Mouse (Mus musculus) midbrain, embryonic 11.5 days (tissue): ENCODE results near the gene Zswim3. TPM values are rescaled to one million over a fixed set of nuclear protein-coding genes. Genes with fewer than 3 reads are reported as not detected.

Experiments used
- ATAC-seq: fragments of 200-750 bp; cut with Nextera tagmentation; 2 replicates; pipeline ENCODE4 v1.8.0; 2017; ENCODE audit warnings: moderate TSS enrichment, moderate library complexity; ENCODE audit not compliant: low FRiP score
- DNase-seq: peaks from one replicate; pipeline ENCODE4 v3.0.0; 2015; ENCODE audit warnings: low spot score; ENCODE audit errors: missing footprints
- H3K27ac ChIP-seq: fragments of 300-500 bp; sonication (generic); 2 replicates; pipeline ENCODE4 v1.5.1; 2014; ENCODE audit warnings: low read depth, low read length
- H3K27me3 ChIP-seq: fragments of 300-500 bp; sonication (generic); 2 replicates; pipeline ENCODE4 v1.6.1; 2014; ENCODE audit warnings: mild to moderate bottlenecking, low read length, moderate library complexity, mixed read lengths; ENCODE audit not compliant: control insufficient read depth, insufficient read depth
- H3K36me3 ChIP-seq: fragments of 300-500 bp; sonication (generic); 2 replicates; pipeline ENCODE4 v1.6.1; 2014; ENCODE audit warnings: mild to moderate bottlenecking, low read length, moderate library complexity, mixed read lengths; ENCODE audit not compliant: control insufficient read depth, insufficient read depth
- H3K4me1 ChIP-seq: fragments of 300-500 bp; sonication (generic); 2 replicates; pipeline ENCODE4 v1.6.1; 2014; ENCODE audit warnings: low read length; ENCODE audit not compliant: control insufficient read depth, insufficient read depth
- H3K4me2 ChIP-seq: fragments of 300-500 bp; sonication (generic); 2 replicates; pipeline ENCODE4 v1.6.1; 2014; ENCODE audit warnings: mild to moderate bottlenecking, moderate library complexity
- H3K4me3 ChIP-seq: fragments of 300-500 bp; sonication (generic); 2 replicates; pipeline ENCODE4 v1.5.1; 2014; ENCODE audit warnings: low read depth, low read length
- H3K9ac ChIP-seq: fragments of 300-500 bp; sonication (generic); 2 replicates; pipeline ENCODE4 v1.6.1; 2014; ENCODE audit warnings: low read length
- H3K9me3 ChIP-seq: fragments of 300-500 bp; sonication (generic); 2 replicates; pipeline ENCODE4 v1.6.1; 2016; ENCODE audit warnings: low read length; ENCODE audit not compliant: control insufficient read depth
- WGBS: fragments of 180-500 bp; shearing (Covaris S2); extraction: QIAGEN DNeasy Blood & Tissue Kit; methylation state at CpG from one replicate; pipeline ENCODE4 v1.1.7; 2014; 5-methylcytosine and 5-hydroxymethylcytosine counted together
- polyA plus RNA-seq: library from polyadenylated mRNA; unstranded; fragments of >200 nt; fragmentation: Nextera tagmentation; extraction: Ambion mirVana; gene quantifications from 2 replicates; pipeline ENCODE4 v1.2.1, GENCODE M21; 2014

Gene Zswim3
- polyA plus RNA-seq, 1 experiment from 2014 or later: 11.4 TPM

DNA sequence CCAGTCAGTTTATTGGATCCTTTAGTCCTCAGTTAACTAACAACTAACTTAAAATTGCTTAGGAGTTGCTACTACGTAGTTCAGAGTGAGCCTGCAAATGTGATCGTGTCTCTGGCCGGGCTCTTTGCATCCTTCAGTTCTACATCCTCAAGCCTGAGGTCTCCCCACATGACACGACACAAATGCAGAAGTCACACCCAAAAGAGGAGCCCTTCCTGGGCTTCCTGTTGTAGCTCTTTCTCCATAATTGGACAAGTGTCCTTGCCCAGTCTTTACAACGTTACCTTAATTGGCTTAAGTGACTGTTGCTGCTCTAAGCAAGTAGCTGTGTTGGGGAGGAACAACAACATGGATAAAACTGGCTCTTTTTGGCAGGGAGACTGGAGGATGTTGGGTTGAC, 10.4 kb downstream of the Zswim3 start:
- ATAC-seq: no peak
- DNase-seq: no peak
- H3K4me2 ChIP-seq: no peak overlapping the region
- H3K27ac ChIP-seq: no peak overlapping the region
- H3K4me1 ChIP-seq: no peaks in the 10 kb centered on the region
- WGBS: 89% methylated on average over 5 of the region's 5 CpGs
- no peak overlapping the region for H3K4me3 ChIP-seq
- no peaks in the 10 kb centered on the region for H3K27me3 ChIP-seq
- H3K9me3 ChIP-seq: no peaks in the 10 kb centered on the region
- no peaks in the 10 kb centered on the region for H3K36me3 ChIP-seq
- no peak overlapping the region for H3K9ac ChIP-seq

DNA sequence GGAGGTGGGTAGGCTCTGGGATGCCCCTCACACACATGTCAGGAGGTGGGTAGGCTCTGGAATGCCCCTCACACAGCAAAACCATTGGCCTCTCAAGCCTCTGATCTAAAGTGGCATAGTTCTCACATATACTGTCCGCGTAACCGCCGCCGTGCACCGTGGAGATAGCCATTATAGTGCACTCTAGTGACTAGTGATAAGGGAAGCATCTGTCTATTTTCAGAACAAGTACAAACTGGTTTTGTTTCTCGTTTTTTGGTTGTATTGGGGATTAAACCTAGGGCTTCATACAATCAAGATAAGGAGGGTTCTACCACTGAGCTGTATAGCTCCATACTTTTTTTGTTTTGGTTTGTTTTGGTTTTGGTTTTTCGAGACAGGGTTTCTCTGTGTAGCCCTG, 10.9 kb downstream of the Zswim3 start:
- no peak overlapping the region for H3K27ac ChIP-seq
- no peaks in the 10 kb centered on the region for H3K36me3 ChIP-seq
- no peak overlapping the region for H3K4me2 ChIP-seq
- no peaks in the 10 kb centered on the region for H3K27me3 ChIP-seq
- DNase-seq: no peak
- no peak for ATAC-seq
- no peak overlapping the region for H3K9ac ChIP-seq
- H3K4me3 ChIP-seq: no peak overlapping the region
- 92% methylated on average over 8 of the region's 8 CpGs for WGBS
- no peaks in the 10 kb centered on the region for H3K4me1 ChIP-seq
- H3K9me3 ChIP-seq: no peaks in the 10 kb centered on the region

DNA sequence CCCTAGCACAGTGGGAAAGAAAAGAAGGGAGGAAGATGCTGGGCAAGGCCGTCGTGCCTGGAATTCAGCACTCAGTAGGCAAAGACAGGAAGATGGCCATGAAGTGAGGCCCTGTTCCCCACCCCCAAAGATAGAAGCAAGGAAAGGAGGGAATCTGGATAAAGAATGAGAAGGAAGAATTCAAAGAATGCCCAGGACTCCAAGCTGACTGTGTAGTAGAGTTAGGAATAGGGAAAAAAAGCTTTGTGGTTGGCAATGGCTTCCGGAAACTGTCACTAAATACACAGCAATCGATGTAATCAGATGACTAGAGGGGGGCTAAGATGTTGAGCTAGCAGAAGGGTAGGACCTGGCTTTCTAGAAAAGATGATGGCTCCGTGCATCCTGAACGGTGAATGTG, 12.3 kb downstream of the Zswim3 start:
- WGBS: 83% methylated on average over 6 of the region's 6 CpGs
- ATAC-seq: no peak
- Histone ChIP-seq H3K4me1 (peaks cover 2% of the 10 kb centered on the region; the same call in 1 of the 2 replicates), H3K9ac (no peak overlapping the region), H3K9me3 (no peaks in the 10 kb centered on the region), H3K27me3 (no peaks in the 10 kb centered on the region), H3K36me3 (no peaks in the 10 kb centered on the region), H3K27ac (no peak overlapping the region), H3K4me3 (no peak overlapping the region), H3K4me2 (no peak overlapping the region)
- DNase-seq: no peak

DNA sequence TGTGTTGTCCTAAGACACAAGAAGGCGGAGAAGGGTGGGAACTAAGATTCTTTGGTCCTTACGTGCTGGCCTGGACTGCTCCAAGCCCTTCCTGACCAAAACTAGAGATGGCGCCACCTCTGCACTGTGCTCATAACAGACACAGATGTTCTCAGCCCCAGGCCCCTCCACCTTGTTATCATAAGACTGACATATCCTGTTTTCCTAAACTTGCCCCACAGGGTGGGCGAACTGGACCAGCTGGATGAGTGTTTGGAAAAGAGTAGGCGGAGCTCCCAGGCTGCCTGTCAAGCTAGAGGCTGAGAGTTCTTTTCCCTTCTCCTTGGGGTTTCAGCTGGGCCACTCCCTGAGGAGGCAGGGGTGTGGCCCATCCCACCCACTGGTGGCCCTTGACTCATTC, 12.8 kb downstream of the Zswim3 start:
- ATAC-seq (no peak), DNase-seq (no peak)
- Histone ChIP-seq H3K9ac (no peak overlapping the region), H3K9me3 (no peaks in the 10 kb centered on the region), H3K4me2 (no peak overlapping the region), H3K36me3 (no peaks in the 10 kb centered on the region), H3K4me3 (no peak overlapping the region), H3K27ac (no peak overlapping the region), H3K27me3 (no peaks in the 10 kb centered on the region), H3K4me1 (peaks cover 6% of the 10 kb centered on the region; the same call in 1 of the 2 replicates)
- 77% methylated on average over 5 of the region's 5 CpGs for WGBS

DNA sequence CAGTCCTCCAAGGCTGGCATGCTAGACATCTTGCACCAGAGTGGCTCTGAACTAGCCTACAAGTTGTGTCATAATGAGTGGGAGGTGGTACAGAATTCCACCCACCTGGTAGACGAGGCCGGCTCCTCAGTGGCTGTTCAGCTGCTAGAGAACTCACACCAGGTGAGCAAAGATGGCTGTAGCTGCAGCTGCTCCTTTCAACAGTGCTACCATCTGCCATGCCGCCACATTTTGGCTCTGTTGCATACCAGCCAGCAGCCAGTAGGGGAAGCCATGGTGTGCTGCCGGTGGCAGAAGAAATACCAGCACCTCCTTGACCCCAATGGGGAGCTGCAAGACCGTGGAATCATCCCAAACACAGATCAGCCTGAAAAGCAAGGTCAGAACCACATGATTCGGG, 16.2 kb downstream of the Zswim3 start:
- no peaks in the 10 kb centered on the region for H3K9me3 ChIP-seq
- H3K4me3 ChIP-seq: no peak overlapping the region
- H3K4me1 ChIP-seq: peaks cover 9% of the 10 kb centered on the region; the same call in 1 of the 2 replicates
- H3K36me3 ChIP-seq: peaks cover 12% of the 10 kb centered on the region
- no peak overlapping the region for H3K4me2 ChIP-seq
- no peak overlapping the region for H3K27ac ChIP-seq
- H3K9ac ChIP-seq: no peak overlapping the region
- ATAC-seq: no peak
- no peak for DNase-seq
- 87% methylated on average over 6 of the region's 6 CpGs for WGBS
- H3K27me3 ChIP-seq: no peaks in the 10 kb centered on the region

DNA sequence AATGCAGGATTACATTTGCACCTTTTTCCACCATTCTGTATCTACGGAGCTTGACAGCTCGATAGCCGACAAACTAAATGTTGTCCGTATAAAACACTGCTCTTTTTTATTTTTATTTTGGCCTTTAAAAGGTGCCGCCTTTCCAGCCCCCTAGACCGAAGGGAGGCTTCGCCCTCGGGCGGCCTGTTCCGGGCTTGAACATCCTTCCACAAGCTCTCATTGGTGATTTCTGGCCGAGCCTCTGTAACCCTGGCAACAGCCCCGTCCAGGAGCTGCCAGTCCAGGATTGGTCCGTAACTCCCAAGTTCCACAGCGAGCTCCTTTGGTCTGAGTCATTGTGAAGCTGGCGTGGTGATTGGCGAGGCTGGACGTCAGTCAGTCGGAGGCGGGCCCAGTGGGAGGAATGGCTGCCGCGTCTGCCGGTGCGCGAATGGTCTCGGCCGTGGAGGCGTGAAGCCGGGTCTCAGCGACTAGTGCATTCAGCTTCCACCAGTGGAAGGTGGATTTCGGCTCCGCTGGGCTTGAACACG, 17.8 kb downstream of the Zswim3 start, which contains the start of gene Zswim1:
Zswim1 (plus strand) TSS at position 51 of the 530 bp plus-strand sequence.
- H3K4me2 ChIP-seq: peak within 1 kb of the TSS; percentile 65
- peak; percentile 99 for ATAC-seq
- H3K4me1 ChIP-seq: peaks cover 9% of the 10 kb centered on the region; the same call in 1 of the 2 replicates
- no peaks in the 10 kb centered on the region for H3K9me3 ChIP-seq
- peak; percentile 100 for DNase-seq
- H3K27me3 ChIP-seq: no peaks in the 10 kb centered on the region
- H3K27ac ChIP-seq: peak within 1 kb of the TSS; percentile 71; the same call in 1 of the 2 replicates
- peak within 1 kb of the TSS; percentile 83 for H3K9ac ChIP-seq
- peak within 1 kb of the TSS; percentile 78 for H3K4me3 ChIP-seq
- WGBS: 1% methylated on average over 32 of the region's 32 CpGs
- peaks cover 18% of the 10 kb centered on the region for H3K36me3 ChIP-seq

DNA sequence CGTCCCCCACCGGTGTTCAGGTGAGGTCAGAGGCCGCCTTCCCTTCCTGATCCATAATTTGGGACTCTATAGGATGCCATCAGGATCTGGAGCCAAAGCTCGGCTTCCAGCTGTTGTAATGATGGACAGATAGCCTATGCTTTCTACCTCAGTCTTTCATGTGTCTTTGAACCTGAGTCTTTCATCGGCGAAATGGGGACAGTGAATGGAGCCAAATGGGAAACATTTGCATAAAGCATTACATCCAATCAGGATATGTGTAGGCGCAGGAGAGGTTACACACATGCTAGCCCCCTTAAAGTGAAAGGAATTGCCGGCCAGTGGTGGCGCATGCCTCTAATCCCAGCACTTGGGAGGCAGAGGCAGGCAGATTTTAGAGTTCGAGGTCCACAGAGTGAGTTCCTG, 18.3 kb downstream of the Zswim3 start:
- no peak for DNase-seq
- H3K4me3 ChIP-seq: peak overlapping the region; percentile 78
- peaks cover 19% of the 10 kb centered on the region for H3K36me3 ChIP-seq

DNA sequence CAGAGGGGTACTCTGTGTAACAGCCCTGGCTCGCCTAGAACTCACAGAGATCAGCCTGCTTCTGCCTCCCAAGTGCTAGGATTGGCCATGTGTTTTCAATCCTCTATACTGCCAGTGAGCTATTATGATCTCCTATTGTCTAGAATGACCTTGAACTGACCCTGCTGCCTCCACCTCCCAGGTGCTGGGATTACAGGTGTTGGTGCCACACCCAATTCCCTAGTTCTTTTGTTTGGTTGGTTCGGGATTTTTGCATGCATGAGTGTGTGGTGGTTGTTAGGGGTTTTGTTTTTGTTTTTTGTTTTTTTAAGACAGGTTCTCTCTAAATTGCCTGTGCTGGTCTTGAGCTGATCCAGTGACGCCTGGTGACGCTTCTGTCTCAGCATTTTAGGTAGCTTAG, 19.1 kb downstream of the Zswim3 start:
- no peaks in the 10 kb centered on the region for H3K27me3 ChIP-seq
- H3K9ac ChIP-seq: no peak overlapping the region
- H3K27ac ChIP-seq: no peak overlapping the region
- H3K9me3 ChIP-seq: no peaks in the 10 kb centered on the region
- no peak overlapping the region; the same call in 1 of the 2 replicates for H3K4me2 ChIP-seq
- H3K4me1 ChIP-seq: peaks cover 9% of the 10 kb centered on the region; the same call in 1 of the 2 replicates
- DNase-seq (no peak), ATAC-seq (no peak)
- H3K36me3 ChIP-seq: peaks cover 19% of the 10 kb centered on the region
- WGBS: 88% methylated on average over 4 of the region's 4 CpGs
- H3K4me3 ChIP-seq: no peak overlapping the region

More for the DNA sequence above, 18.3 kb downstream of the Zswim3 start:
- H3K27ac ChIP-seq: peak overlapping the region; percentile 71; the same call in 1 of the 2 replicates
- 3% methylated on average over 10 of the region's 10 CpGs for WGBS
- H3K4me1 ChIP-seq: peaks cover 9% of the 10 kb centered on the region; the same call in 1 of the 2 replicates
- ATAC-seq: peak; percentile 74
- peak overlapping the region; percentile 65 for H3K4me2 ChIP-seq
- H3K27me3 ChIP-seq: no peaks in the 10 kb centered on the region
- H3K9me3 ChIP-seq: no peaks in the 10 kb centered on the region
- peak overlapping the region; percentile 83 for H3K9ac ChIP-seq

DNA sequence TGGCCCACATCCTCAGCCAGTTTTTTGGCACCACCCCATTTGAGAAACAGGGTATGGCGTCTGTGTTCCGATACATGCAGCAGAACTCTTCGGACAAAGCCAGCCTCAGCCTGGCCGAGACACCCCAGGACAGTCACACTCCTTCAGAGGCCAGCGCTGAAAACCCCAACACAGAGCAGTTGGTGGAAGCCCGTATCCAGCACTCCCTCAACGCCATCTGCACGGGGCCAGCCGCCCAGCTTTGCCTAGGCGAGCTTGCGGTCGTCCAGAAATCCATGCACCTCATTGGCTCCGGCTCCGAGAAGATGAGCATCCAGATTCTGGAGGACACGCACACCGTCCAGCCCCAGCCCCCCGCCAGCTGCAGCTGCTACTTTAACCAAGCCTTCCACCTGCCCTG, 20.6 kb downstream of the Zswim3 start:
- Histone ChIP-seq H3K4me1 (peaks cover 9% of the 10 kb centered on the region; the same call in 1 of the 2 replicates), H3K4me2 (no peak overlapping the region), H3K36me3 (peaks cover 19% of the 10 kb centered on the region), H3K27me3 (no peaks in the 10 kb centered on the region), H3K9ac (no peak overlapping the region), H3K27ac (no peak overlapping the region), H3K9me3 (no peaks in the 10 kb centered on the region), H3K4me3 (no peak overlapping the region)
- no peak for DNase-seq
- ATAC-seq: no peak
- WGBS: 97% methylated on average over 17 of the region's 17 CpGs
